Mouse (Mus musculus) intestine, postnatal 0 days (tissue): Measurements from ENCODE around the gene Tdg. TPM values are rescaled to one million over a fixed set of nuclear protein-coding genes. Genes with fewer than 3 reads are reported as not detected.

Experiments used
- ATAC-seq: fragments of 200-750 bp; cut with Nextera tagmentation; 2 replicates; pipeline ENCODE4 v1.8.0; 2017; ENCODE audit warnings: mild to moderate bottlenecking, moderate TSS enrichment, moderate library complexity
- H3K27ac ChIP-seq: fragments of 300-500 bp; sonication (generic); 2 replicates; pipeline ENCODE4 v1.5.1; 2014; ENCODE audit warnings: mild to moderate bottlenecking, low read depth, low read length, moderate library complexity
- H3K27me3 ChIP-seq: fragments of 300-500 bp; sonication (generic); replicated peaks from 2 replicates; pipeline ENCODE4 v1.6.1; 2014; ENCODE audit warnings: low read length, mixed read lengths; ENCODE audit not compliant: control insufficient read depth, insufficient read depth
- H3K36me3 ChIP-seq: fragments of 300-500 bp; sonication (generic); 2 replicates; pipeline ENCODE4 v1.6.1; 2014; ENCODE audit warnings: mild to moderate bottlenecking, moderate library complexity; ENCODE audit not compliant: control insufficient read depth, insufficient read depth
- H3K4me1 ChIP-seq: fragments of 300-500 bp; sonication (generic); replicated peaks from 2 replicates; pipeline ENCODE4 v1.6.1; 2014; ENCODE audit warnings: antibody characterized with exemption, low read length, mixed read lengths; ENCODE audit not compliant: control insufficient read depth, insufficient read depth
- H3K4me2 ChIP-seq: fragments of 300-500 bp; sonication (generic); replicated peaks from 2 replicates; pipeline ENCODE4 v1.6.1; 2014; ENCODE audit warnings: low read depth, mild to moderate bottlenecking, moderate library complexity
- H3K4me3 ChIP-seq: fragments of 300-500 bp; sonication (generic); 2 replicates; pipeline ENCODE4 v1.5.1; 2014; ENCODE audit warnings: low read depth, low read length
- H3K9ac ChIP-seq: fragments of 300-500 bp; sonication (generic); 2 replicates; pipeline ENCODE4 v1.6.1; 2014; ENCODE audit warnings: mild to moderate bottlenecking, low read depth, low read length
- H3K9me3 ChIP-seq: fragments of 300-500 bp; sonication (generic); 2 replicates; pipeline ENCODE4 v1.6.1; 2016; ENCODE audit warnings: mixed run types; ENCODE audit not compliant: control insufficient read depth
- CTCF ChIP-seq: sonication (generic); IDR thresholded peaks from 2 replicates; pipeline ENCODE4 v1.5.1; 2016; ENCODE audit warnings: low read depth, mild to moderate bottlenecking, control low read depth, antibody characterized with exemption, moderate library complexity
- WGBS: fragments of 180-500 bp; shearing (Covaris S2); extraction: QIAGEN DNeasy Blood & Tissue Kit; methylation state at CpG from one replicate; pipeline ENCODE4 v1.1.7; 2014; 5-methylcytosine and 5-hydroxymethylcytosine counted together
- polyA plus RNA-seq: library from polyadenylated mRNA; unstranded; fragments of >200 nt; fragmentation: Nextera tagmentation; extraction: Ambion mirVana; gene quantifications from 2 replicates; pipeline ENCODE4 v1.2.1, GENCODE M21; 2015

The Tdg gene
- polyA plus RNA-seq, 1 experiment from 2014 or later, result 48.6 TPM

DNA sequence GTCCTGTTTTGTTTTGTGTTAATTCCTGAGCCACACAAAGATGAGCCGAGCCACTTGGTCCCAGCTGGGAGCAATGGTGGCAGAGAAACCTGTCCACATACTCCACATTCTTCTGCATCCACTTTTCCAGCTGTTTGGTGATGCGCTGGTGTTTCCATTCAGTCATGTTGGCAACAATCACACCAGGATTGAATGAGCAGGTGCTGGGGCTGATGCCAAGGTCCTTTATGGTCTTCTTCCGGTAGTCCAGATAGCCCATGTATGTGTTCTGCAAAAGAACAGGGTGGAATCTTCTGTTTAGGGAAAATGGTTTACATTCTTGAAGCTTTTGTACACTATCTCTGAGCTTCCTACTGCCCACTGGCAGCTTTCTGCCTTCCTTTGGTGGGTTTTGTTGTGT is 25.0 kb downstream of the Tdg start:
- no peak overlapping the region for H3K27ac ChIP-seq
- H3K4me2 ChIP-seq, result no peak overlapping the region
- no peaks in the 10 kb centered on the region for H3K9me3 ChIP-seq
- H3K36me3 ChIP-seq, result peaks cover 8% of the 10 kb centered on the region
- H3K4me1 ChIP-seq, result no peaks in the 10 kb centered on the region
- no peak for TF ChIP-seq CTCF
- no peaks in the 10 kb centered on the region for H3K27me3 ChIP-seq
- no peak overlapping the region for H3K4me3 ChIP-seq
- WGBS, result 75% methylated on average over 3 of the region's 3 CpGs
- H3K9ac ChIP-seq, result no peak overlapping the region
- ATAC-seq, result no peak

DNA sequence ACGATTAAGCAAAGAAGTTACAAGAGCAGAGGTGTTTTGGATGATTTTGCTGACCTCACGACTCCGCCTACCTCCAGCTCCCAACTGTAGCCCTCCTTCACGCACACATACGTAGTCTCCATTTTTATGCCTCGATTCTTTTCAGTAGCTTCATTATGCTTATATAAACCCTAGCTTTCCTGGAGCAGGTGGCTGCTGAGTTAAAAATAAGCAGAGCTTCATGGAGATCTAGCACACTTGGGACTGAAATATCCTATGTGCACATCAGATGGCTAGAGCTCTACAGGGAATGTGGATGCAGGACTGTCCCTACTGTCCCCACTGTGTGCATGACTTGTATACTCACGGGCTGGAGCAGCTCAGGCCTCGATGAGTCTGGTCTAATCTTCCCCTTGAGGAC is 32.2 kb downstream of the Tdg start:
- Histone ChIP-seq H3K27me3 (0 out of 2 replicates have a peak, but pooled peaks cover under 1% of the 10 kb centered on the region), H3K9ac (no peak overlapping the region), H3K4me3 (no peak overlapping the region), H3K4me2 (no peak overlapping the region), H3K4me1 (no peaks in the 10 kb centered on the region), H3K27ac (no peak overlapping the region), H3K9me3 (no peaks in the 10 kb centered on the region), H3K36me3 (no peaks in the 10 kb centered on the region)
- no peak for ATAC-seq
- no peak for TF ChIP-seq CTCF
- WGBS, result 87% methylated on average over 8 of the region's 8 CpGs

GRCm38 (mm10) chr10:82662267-82662990 is 32.8 kb downstream of the Tdg start:
- 80% methylated on average over 14 of the region's 14 CpGs for WGBS
- no peak overlapping the region for H3K9ac ChIP-seq
- H3K4me3 ChIP-seq, result no peak overlapping the region
- H3K4me2 ChIP-seq, result no peak overlapping the region
- no peaks in the 10 kb centered on the region for H3K36me3 ChIP-seq
- no peak for ATAC-seq
- 0 out of 2 replicates have a peak, but pooled peaks cover 4% of the 10 kb centered on the region for H3K27me3 ChIP-seq
- no peaks in the 10 kb centered on the region for H3K4me1 ChIP-seq
- H3K27ac ChIP-seq, result no peak overlapping the region
- H3K9me3 ChIP-seq, result no peaks in the 10 kb centered on the region
- no peak for TF ChIP-seq CTCF

- no peaks in the 10 kb centered on the region for H3K4me1 ChIP-seq
- no peak overlapping the region for H3K4me3 ChIP-seq
- ATAC-seq, result no peak
- no peak overlapping the region for H3K27ac ChIP-seq
- no peak for TF ChIP-seq CTCF
- WGBS, result 68% methylated on average over 2 of the region's 2 CpGs
- 0 out of 2 replicates have a peak, but pooled peaks cover 4% of the 10 kb centered on the region for H3K27me3 ChIP-seq
- H3K4me2 ChIP-seq, result no peak overlapping the region
- H3K9me3 ChIP-seq, result no peaks in the 10 kb centered on the region
- no peak overlapping the region for H3K9ac ChIP-seq
- no peaks in the 10 kb centered on the region for H3K36me3 ChIP-seq
Measured at GRCm38 (mm10) chr10:82663289-82663688, 33.7 kb downstream of the Tdg start.

GRCm38 (mm10) chr10:82665951-82666350 is 36.3 kb downstream of the Tdg start:
- Histone ChIP-seq H3K36me3 (no peaks in the 10 kb centered on the region), H3K4me1 (no peaks in the 10 kb centered on the region), H3K27me3 (0 out of 2 replicates have a peak, but pooled peaks cover 4% of the 10 kb centered on the region), H3K27ac (no peak overlapping the region), H3K4me3 (no peak overlapping the region), H3K9ac (no peak overlapping the region), H3K4me2 (no peak overlapping the region), H3K9me3 (no peaks in the 10 kb centered on the region)
- TF ChIP-seq CTCF, result no peak
- ATAC-seq, result no peak
- WGBS, result 66% methylated on average over 3 of the region's 3 CpGs

GRCm38 (mm10) chr10:82666436-82667234 is 37.0 kb downstream of the Tdg start:
- Histone ChIP-seq H3K27me3 (0 out of 2 replicates have a peak, but pooled peaks cover 4% of the 10 kb centered on the region), H3K27ac (no peak overlapping the region), H3K4me1 (no peaks in the 10 kb centered on the region), H3K9ac (no peak overlapping the region), H3K4me2 (peak overlapping the region; percentile 31), H3K9me3 (no peaks in the 10 kb centered on the region), H3K36me3 (no peaks in the 10 kb centered on the region), H3K4me3 (no peak overlapping the region)
- 16% methylated on average over 22 of the region's 22 CpGs for WGBS
- peak; percentile 38; the same call in 1 of the 2 replicates for ATAC-seq
- peak; percentile 97 for TF ChIP-seq CTCF
